Mouse (Mus musculus) right cerebral cortex, postnatal 36 days (tissue): Measurements from ENCODE around the gene Trio.
"Not testable (repeated sequence)": the region's sequence is repeated elsewhere in the genome, so short reads cannot be mapped to it uniquely, and the experiment has no call there.

Experiments used
- DNase-seq, 2 experiments: peaks; one replicate each; pipeline ENCODE4 v3.0.0; 2022; ENCODE audit warnings: low spot score in 2 of 2, mixed read lengths in 1 of 2

The Trio gene

GRCm38 (mm10) chr15:27841696-27842095 is 184.0 kb downstream of the Trio start:
- no peak for DNase-seq

GRCm38 (mm10) chr15:27840579-27840978 is 185.1 kb downstream of the Trio start:
- no peak for DNase-seq

GRCm38 (mm10) chr15:27840125-27840524 is 185.5 kb downstream of the Trio start:
- no peak for DNase-seq

- peak in 1 of 2 experiments; percentile 49 for DNase-seq
Observed at GRCm38 (mm10) chr15:27831646-27832045, 194.0 kb downstream of the Trio start.

- DNase-seq = not testable (repeated sequence)
Observed at GRCm38 (mm10) chr15:27827871-27828270, 197.8 kb downstream of the Trio start.

- DNase-seq = no peak
Observed at GRCm38 (mm10) chr15:27826886-27827285, 198.8 kb downstream of the Trio start.

GRCm38 (mm10) chr15:27826048-27826637 is 199.5 kb downstream of the Trio start:
- DNase-seq = no peak

- DNase-seq = no peak
Observed at GRCm38 (mm10) chr15:27825390-27825789, 200.3 kb downstream of the Trio start.

GRCm38 (mm10) chr15:27823581-27823980 is 202.1 kb downstream of the Trio start:
- no peak for DNase-seq

- DNase-seq = no peak
Observed at GRCm38 (mm10) chr15:27822461-27822860, 203.2 kb downstream of the Trio start.

- DNase-seq = no peak
Observed at GRCm38 (mm10) chr15:27821651-27822364, 203.8 kb downstream of the Trio start.

- DNase-seq = peak in 1 of 2 experiments; percentile 61
Observed at GRCm38 (mm10) chr15:27817096-27817495, 208.6 kb downstream of the Trio start.

GRCm38 (mm10) chr15:27814677-27815391 is 210.8 kb downstream of the Trio start:
- no peak for DNase-seq

- no peak for DNase-seq
Observed at GRCm38 (mm10) chr15:27810793-27811488, 214.7 kb downstream of the Trio start.

GRCm38 (mm10) chr15:27810262-27810661 is 215.4 kb downstream of the Trio start:
- no peak for DNase-seq

GRCm38 (mm10) chr15:27808596-27809276 is 216.9 kb downstream of the Trio start:
- peak in 1 of 2 experiments; percentile 66 for DNase-seq

GRCm38 (mm10) chr15:27806219-27806618 is 219.4 kb downstream of the Trio start:
- DNase-seq = no peak

GRCm38 (mm10) chr15:27805654-27806053 is 220.0 kb downstream of the Trio start:
- no peak for DNase-seq

- no peak for DNase-seq
Observed at GRCm38 (mm10) chr15:27804447-27804846, 221.2 kb downstream of the Trio start.

GRCm38 (mm10) chr15:27803568-27804345 is 221.9 kb downstream of the Trio start:
- no peak for DNase-seq

- DNase-seq = no peak
Observed at GRCm38 (mm10) chr15:27802243-27802642, 223.4 kb downstream of the Trio start.
